In genomic region chr11:43643180-43643591, GRCm38 (mm10) we compare ENCODE assay signal across 8 mouse cellular contexts. TPM values are rescaled to one million over a fixed set of nuclear protein-coding genes. Genes with fewer than 3 reads are reported as not detected.
DNase-seq lines count a peak whose midpoint lies in the region; ATAC-seq and TF ChIP-seq lines count a peak whose summit lies in the region.

No protein-coding gene starts in this region.

- no peak for TF ChIP-seq CTCF in kidney, postnatal 0 days (IDR thresholded peaks at IDR 0.05; ENCODE audit: low read depth)

- peak; percentile 91 for ATAC-seq in heart, embryonic 16.5 days (replicated peaks; ENCODE audit: extremely low read depth, insufficient read depth, low FRiP score)
- peak; percentile 84 for ATAC-seq in kidney, postnatal 0 days (replicated peaks; ENCODE audit: low FRiP score, low read depth)
- ATAC-seq in lung, embryonic 15.5 days (ENCODE audit: borderline replicate concordance, extremely low read depth, low FRiP score, low TSS enrichment), result peak; percentile 87

- peaks cover 7% of the 10 kb centered on the region; the same call in 1 of the 2 replicates for H3K9me3 ChIP-seq in forebrain, embryonic 10.5 days
- H3K9me3 ChIP-seq in heart, embryonic 16.5 days (replicated peaks; ENCODE audit: control insufficient read depth, low read length), result peaks cover 7% of the 10 kb centered on the region
- no peaks in the 10 kb centered on the region for H3K9me3 ChIP-seq in kidney, postnatal 0 days (replicated peaks; ENCODE audit: low read length)
- H3K9me3 ChIP-seq in lung, embryonic 15.5 days, result no peaks in the 10 kb centered on the region

- WGBS in forebrain, embryonic 10.5 days, result 54% methylated on average over 2 of the region's 2 CpGs
- WGBS in heart, embryonic 16.5 days, result 17% methylated on average over 2 of the region's 2 CpGs
- WGBS in kidney, postnatal 0 days, result 15% methylated on average over 2 of the region's 2 CpGs
- WGBS in lung, embryonic 15.5 days, result 11% methylated on average over 2 of the region's 2 CpGs

- peak overlapping the region; percentile 51 for H3K27ac ChIP-seq in forebrain, embryonic 10.5 days
- H3K27ac ChIP-seq in heart, embryonic 16.5 days (ENCODE audit: low read length), result peak overlapping the region; percentile 69
- H3K27ac ChIP-seq in kidney, postnatal 0 days, result no peak overlapping the region
- peak overlapping the region; percentile 66 for H3K27ac ChIP-seq in lung, embryonic 15.5 days

- no peak overlapping the region for H3K4me3 ChIP-seq in forebrain, embryonic 10.5 days
- no peak overlapping the region for H3K4me3 ChIP-seq in heart, embryonic 16.5 days (ENCODE audit: low read length)
- H3K4me3 ChIP-seq in kidney, postnatal 0 days (replicated peaks; ENCODE audit: low read depth, low read length), result no peak overlapping the region
- no peak overlapping the region for H3K4me3 ChIP-seq in lung, embryonic 15.5 days

- peaks cover 22% of the 10 kb centered on the region for H3K4me1 ChIP-seq in forebrain, embryonic 10.5 days
- peaks cover 15% of the 10 kb centered on the region for H3K4me1 ChIP-seq in heart, embryonic 16.5 days (ENCODE audit: control insufficient read depth, insufficient read depth, low read length)
- no peaks in the 10 kb centered on the region for H3K4me1 ChIP-seq in kidney, postnatal 0 days (replicated peaks; ENCODE audit: insufficient read depth, low read length)
- peaks cover 19% of the 10 kb centered on the region for H3K4me1 ChIP-seq in lung, embryonic 15.5 days

- H3K27me3 ChIP-seq in forebrain, embryonic 10.5 days (ENCODE audit: poor library complexity, severe bottlenecking), result no peaks in the 10 kb centered on the region
- H3K27me3 ChIP-seq in heart, embryonic 16.5 days (ENCODE audit: control insufficient read depth, insufficient read depth, low read length), result no peaks in the 10 kb centered on the region
- H3K27me3 ChIP-seq in kidney, postnatal 0 days (ENCODE audit: insufficient read depth, low read length), result no peaks in the 10 kb centered on the region
- H3K27me3 ChIP-seq in lung, embryonic 15.5 days, result no peaks in the 10 kb centered on the region

- peak; percentile 84 for DNase-seq in layer of hippocampus, adult 11-12 months (ENCODE audit: low spot score)
- DNase-seq in layer of hippocampus, adult 9-10 months (ENCODE audit: low spot score), result no peak
- DNase-seq in forebrain, embryonic 10.5 days (ENCODE audit: extremely low spot score, low spot score), result no peak
- DNase-seq in kidney, postnatal 0 days (ENCODE audit: low spot score), result peak; percentile 40
- peak; percentile 27 for DNase-seq in retina, embryonic 14.5 days (ENCODE audit: low spot score)
- DNase-seq in embryo, embryonic 10 days (ENCODE audit: low spot score), result no peak

- H3K9ac ChIP-seq in heart, embryonic 16.5 days (ENCODE audit: low read length), result no peak overlapping the region
- H3K9ac ChIP-seq in kidney, postnatal 0 days (ENCODE audit: low read depth, low read length), result no peak overlapping the region
- no peak overlapping the region for H3K9ac ChIP-seq in lung, embryonic 15.5 days

- no peaks in the 10 kb centered on the region for H3K36me3 ChIP-seq in forebrain, embryonic 10.5 days (replicated peaks)
- no peaks in the 10 kb centered on the region for H3K36me3 ChIP-seq in heart, embryonic 16.5 days (ENCODE audit: control insufficient read depth, insufficient read depth)
- H3K36me3 ChIP-seq in kidney, postnatal 0 days (ENCODE audit: insufficient read depth, low read length), result no peaks in the 10 kb centered on the region
- H3K36me3 ChIP-seq in lung, embryonic 15.5 days, result no peaks in the 10 kb centered on the region

- no peak overlapping the region for H3K4me2 ChIP-seq in heart, embryonic 16.5 days (ENCODE audit: low read depth, low read length)
- H3K4me2 ChIP-seq in kidney, postnatal 0 days (ENCODE audit: low read length), result no peak overlapping the region
- H3K4me2 ChIP-seq in lung, embryonic 15.5 days, result no peak overlapping the region

RNA-seq across cellular contexts. Expression of gene Pwwp2a, which starts 38.6 kb away (rescaled TPM):
- polyA plus RNA-seq in forebrain, embryonic 10.5 days (2016; fragmentation: Nextera tagmentation; extraction: Ambion mirVana), result 24.7 and 25.5 TPM in 2 replicates
- 15.5 and 17.4 TPM in 2 replicates for polyA plus RNA-seq in heart, embryonic 16.5 days (2015; fragmentation: Nextera tagmentation; extraction: Ambion mirVana)
- polyA plus RNA-seq in kidney, postnatal 0 days (2015; fragmentation: Nextera tagmentation; extraction: Ambion mirVana), result 23.0 and 23.2 TPM in 2 replicates
- polyA plus RNA-seq in lung, embryonic 15.5 days (2015; fragmentation: Nextera tagmentation; extraction: Ambion mirVana), result 23.4 and 28.4 TPM in 2 replicates

RNA-seq across cellular contexts. Expression of gene Fabp6, which starts 41.8 kb away (rescaled TPM):
- polyA plus RNA-seq in forebrain, embryonic 10.5 days (2016; fragmentation: Nextera tagmentation; extraction: Ambion mirVana), result not detected in 2 replicates
- polyA plus RNA-seq in heart, embryonic 16.5 days (2015; fragmentation: Nextera tagmentation; extraction: Ambion mirVana), result 18.3 TPM in 1 of 2 replicates, not detected in the other
- 0.36 TPM in 1 of 2 replicates, not detected in the other for polyA plus RNA-seq in kidney, postnatal 0 days (2015; fragmentation: Nextera tagmentation; extraction: Ambion mirVana)
- polyA plus RNA-seq in lung, embryonic 15.5 days (2015; fragmentation: Nextera tagmentation; extraction: Ambion mirVana), result not detected in 2 replicates

RNA-seq across cellular contexts. Expression of gene 4933415A04Rik, which starts 56.3 kb away (rescaled TPM):
- 10.7 and 11.2 TPM in 2 replicates for polyA plus RNA-seq in forebrain, embryonic 10.5 days (2016; fragmentation: Nextera tagmentation; extraction: Ambion mirVana)
- 4.5 and 5.5 TPM in 2 replicates for polyA plus RNA-seq in heart, embryonic 16.5 days (2015; fragmentation: Nextera tagmentation; extraction: Ambion mirVana)
- 3.8 and 4.6 TPM in 2 replicates for polyA plus RNA-seq in kidney, postnatal 0 days (2015; fragmentation: Nextera tagmentation; extraction: Ambion mirVana)
- 5.9 and 6.3 TPM in 2 replicates for polyA plus RNA-seq in lung, embryonic 15.5 days (2015; fragmentation: Nextera tagmentation; extraction: Ambion mirVana)

Comparison
In these comparisons a context has a peak if more than half of its experiments do, and no peak if none do; other contexts are left out.
1. DNase-seq: peak in layer of hippocampus, adult 11-12 months (single experiment), kidney, postnatal 0 days (single experiment) and retina, embryonic 14.5 days (single experiment); none in layer of hippocampus, adult 9-10 months (single experiment), forebrain, embryonic 10.5 days (single experiment) and embryo, embryonic 10 days (single experiment).
2. Peak in every context shown above with its lines, with median percentiles within 50 percentile points of each other: ATAC-seq.